Mouse (Mus musculus) E14TG2a.4 (cell line): ENCODE results near the gene Zhx3.

ENCODE experiments used
- H3K27me3 ChIP-seq: 2 replicates; pipeline ENCODE4 v1.6.1; 2014; ENCODE audit warnings: low read length, control low read depth; ENCODE audit not compliant: insufficient read depth
- H3K36me3 ChIP-seq: 2 replicates; pipeline ENCODE4 v1.6.1; 2014; ENCODE audit warnings: low read length, control low read depth; ENCODE audit not compliant: insufficient read depth
- H3K4me1 ChIP-seq: replicated peaks from 2 replicates; pipeline ENCODE4 v1.6.1; 2014; ENCODE audit warnings: low read depth, low read length, control low read depth
- H3K4me3 ChIP-seq: replicated peaks from 2 replicates; pipeline ENCODE4 v1.5.1; 2014; ENCODE audit warnings: mild to moderate bottlenecking, low read length
- H3K9me3 ChIP-seq: 2 replicates; pipeline ENCODE4 v1.6.1; 2014; ENCODE audit warnings: low read length, control low read depth
- CTCF ChIP-seq: conservative IDR thresholded peaks from 2 replicates; pipeline ENCODE4 v1.5.1; 2014; ENCODE audit warnings: low read length
- NANOG ChIP-seq: IDR thresholded peaks from 2 replicates; pipeline ENCODE4 v1.6.1; 2014; ENCODE audit warnings: borderline replicate concordance, low read length, mixed read lengths
- POU5F1 ChIP-seq: IDR thresholded peaks from 2 replicates; pipeline ENCODE4 v1.6.1; 2014; ENCODE audit warnings: low read length, borderline replicate concordance

Zhx3 gene

GRCm38 (mm10) chr2:160911558-160912201 lies 38.9 kb upstream of the Zhx3 start:
- Histone ChIP-seq H3K36me3 (no peaks in the 10 kb centered on the region), H3K4me1 (peaks cover 27% of the 10 kb centered on the region), H3K9me3 (no peaks in the 10 kb centered on the region), H3K4me3 (peak overlapping the region; percentile 78), H3K27me3 (peaks cover 100% of the 10 kb centered on the region)
- TF ChIP-seq CTCF (no peak), NANOG (no peak)

- Histone ChIP-seq H3K4me1 (peaks cover 26% of the 10 kb centered on the region), H3K4me3 (no peak overlapping the region), H3K27me3 (peaks cover 94% of the 10 kb centered on the region), H3K9me3 (no peaks in the 10 kb centered on the region), H3K36me3 (no peaks in the 10 kb centered on the region)
- no peak for TF ChIP-seq NANOG
- no peak for TF ChIP-seq CTCF
- TF ChIP-seq POU5F1 = no peak
Observed at GRCm38 (mm10) chr2:160910633-160911032, 37.8 kb upstream of the Zhx3 start.

GRCm38 (mm10) chr2:160908607-160909006 lies 35.8 kb upstream of the Zhx3 start:
- Histone ChIP-seq H3K27me3 (peaks cover 74% of the 10 kb centered on the region), H3K9me3 (no peaks in the 10 kb centered on the region), H3K4me1 (peaks cover 20% of the 10 kb centered on the region), H3K36me3 (peaks cover 7% of the 10 kb centered on the region; the same call in 1 of the 2 replicates), H3K4me3 (peak overlapping the region; percentile 32)
- no peak for TF ChIP-seq NANOG
- TF ChIP-seq CTCF = no peak
- TF ChIP-seq POU5F1 = no peak

GRCm38 (mm10) chr2:160906101-160906500 lies 33.3 kb upstream of the Zhx3 start:
- Histone ChIP-seq H3K27me3 (peaks cover 52% of the 10 kb centered on the region), H3K9me3 (no peaks in the 10 kb centered on the region), H3K4me3 (no peak overlapping the region), H3K4me1 (peaks cover 11% of the 10 kb centered on the region), H3K36me3 (peaks cover 12% of the 10 kb centered on the region; the same call in 1 of the 2 replicates)
- TF ChIP-seq POU5F1 (no peak), NANOG (no peak), CTCF (no peak)

GRCm38 (mm10) chr2:160905301-160905700 lies 32.5 kb upstream of the Zhx3 start:
- Histone ChIP-seq H3K27me3 (peaks cover 44% of the 10 kb centered on the region), H3K36me3 (peaks cover 12% of the 10 kb centered on the region; the same call in 1 of the 2 replicates), H3K4me1 (peaks cover 11% of the 10 kb centered on the region), H3K9me3 (no peaks in the 10 kb centered on the region), H3K4me3 (no peak overlapping the region)
- no peak for TF ChIP-seq CTCF
- TF ChIP-seq NANOG = no peak
- TF ChIP-seq POU5F1 = no peak

- Histone ChIP-seq H3K4me1 (no peaks in the 10 kb centered on the region), H3K36me3 (peaks cover 31% of the 10 kb centered on the region), H3K4me3 (no peak overlapping the region), H3K27me3 (peaks cover 10% of the 10 kb centered on the region), H3K9me3 (no peaks in the 10 kb centered on the region)
- no peak for TF ChIP-seq NANOG
- no peak for TF ChIP-seq POU5F1
- TF ChIP-seq CTCF = no peak
Observed at GRCm38 (mm10) chr2:160901656-160902412, 29.0 kb upstream of the Zhx3 start.

GRCm38 (mm10) chr2:160891697-160892096 lies 18.9 kb upstream of the Zhx3 start:
- peaks cover 10% of the 10 kb centered on the region for H3K4me1 ChIP-seq
- no peak overlapping the region for H3K4me3 ChIP-seq
- peaks cover 18% of the 10 kb centered on the region for H3K36me3 ChIP-seq
- peaks cover 2% of the 10 kb centered on the region; the same call in 1 of the 2 replicates for H3K27me3 ChIP-seq
- TF ChIP-seq NANOG (no peak), POU5F1 (no peak), CTCF (no peak)
- peaks cover 7% of the 10 kb centered on the region; the same call in 1 of the 2 replicates for H3K9me3 ChIP-seq

- H3K36me3 ChIP-seq = peaks cover 15% of the 10 kb centered on the region
- H3K4me3 ChIP-seq = no peak overlapping the region
- peaks cover 4% of the 10 kb centered on the region; the same call in 1 of the 2 replicates for H3K9me3 ChIP-seq
- peaks cover 10% of the 10 kb centered on the region for H3K4me1 ChIP-seq
- TF ChIP-seq CTCF = no peak
- no peak for TF ChIP-seq POU5F1
- TF ChIP-seq NANOG = no peak
- peaks cover 2% of the 10 kb centered on the region; the same call in 1 of the 2 replicates for H3K27me3 ChIP-seq
Observed at GRCm38 (mm10) chr2:160891045-160891444, 18.2 kb upstream of the Zhx3 start.
